Mouse (Mus musculus) thymus, adult 2 months (tissue): ENCODE data around the gene Trmt1.

Source experiments
- CTCF ChIP-seq: fragments of 200-500 bp; IDR thresholded peaks from 2 replicates; pipeline ENCODE4 v1.5.1; 2012; ENCODE audit warnings: mild to moderate bottlenecking, control low read depth, low read length, moderate library complexity, borderline replicate concordance; ENCODE audit not compliant: control insufficient read depth, poor library complexity, insufficient read depth; ENCODE audit errors: extremely low read depth
- POLR2A ChIP-seq: fragments of 200-500 bp; IDR thresholded peaks from 2 replicates; pipeline ENCODE4 v1.6.1; 2012; ENCODE audit warnings: mild to moderate bottlenecking, low read length, control low read depth, moderate library complexity; ENCODE audit not compliant: control insufficient read depth, poor library complexity, insufficient read depth; ENCODE audit errors: extremely low read depth

- TF ChIP-seq CTCF, result no peak; the same call in 1 of the 2 replicates
- no peak for TF ChIP-seq POLR2A
Measured at GRCm38 (mm10) chr8:84722530-84722849, 36.4 kb downstream of the Trmt1 start.
